Mouse (Mus musculus): ENCODE measurements around the gene Tmem50b.
"Not testable (repeated sequence)": the region's sequence is repeated elsewhere in the genome, so short reads cannot be mapped to it uniquely, and the experiment has no call there.

Tmem50b gene

GRCm38 (mm10) chr16:91538513-91538912 is 59.1 kb downstream of the Tmem50b start:
- DNase-seq (ENCODE audit: low spot score): no peak

DNA sequence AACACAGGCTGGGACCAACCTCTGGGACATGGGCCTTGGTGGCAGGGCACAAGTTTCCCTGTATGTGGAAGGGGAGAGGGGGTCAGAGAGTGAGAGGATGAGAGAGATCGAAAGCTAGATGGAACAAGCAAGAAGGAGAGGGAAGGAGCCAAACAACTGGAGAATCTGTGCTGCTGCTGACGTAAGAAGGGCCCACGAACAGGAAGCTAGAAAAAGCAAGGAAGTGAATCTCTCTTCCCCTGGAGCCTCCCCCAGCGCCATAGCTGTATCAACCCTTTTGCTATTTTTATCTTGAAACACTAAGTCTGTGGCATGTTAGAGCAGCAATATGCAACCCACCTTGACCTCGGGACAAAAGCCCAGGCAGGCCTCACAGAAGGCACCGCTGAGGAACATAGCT is 59.5 kb downstream of the Tmem50b start:
- DNase-seq (ENCODE audit: low spot score): no peak

DNA sequence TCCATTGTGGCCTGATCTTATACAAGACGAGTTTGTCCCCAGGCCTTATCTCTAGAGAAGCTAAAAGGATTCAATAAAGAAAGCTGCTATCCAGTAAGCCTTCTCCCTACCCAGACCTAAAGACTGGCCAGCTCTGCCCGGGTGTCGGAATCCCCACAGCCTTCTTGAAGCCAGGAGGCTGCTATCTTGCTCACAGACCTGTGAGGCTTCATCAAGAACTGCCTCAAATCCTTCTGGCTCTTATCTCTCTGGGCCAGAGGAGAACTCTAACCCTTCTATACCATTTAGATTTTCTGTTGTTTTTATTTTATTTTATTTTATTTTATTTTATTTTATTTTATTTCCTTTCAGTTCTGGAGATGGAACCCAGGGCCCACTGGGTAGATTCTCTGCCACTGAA is 60.5 kb downstream of the Tmem50b start:
- no peak for DNase-seq (ENCODE audit: low spot score)

DNA sequence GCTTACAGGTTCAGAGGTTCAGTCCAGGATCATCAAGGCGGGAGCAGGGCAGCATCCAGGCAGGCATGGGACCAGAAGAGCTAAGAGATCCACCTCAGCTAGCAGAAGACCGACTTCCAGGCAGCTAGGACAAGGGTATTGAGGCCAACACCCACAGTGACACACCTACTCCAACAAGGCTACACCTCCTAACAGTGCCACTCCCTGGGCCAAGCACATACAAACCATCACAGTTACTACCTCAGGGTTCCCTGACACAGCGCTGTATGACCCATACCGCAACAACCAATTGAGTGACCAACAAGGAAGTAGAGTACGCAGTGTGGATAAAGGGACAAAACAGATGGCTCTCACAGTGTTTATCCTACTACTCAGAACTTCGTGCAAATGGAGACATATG is 61.2 kb downstream of the Tmem50b start:
- no peak for DNase-seq (ENCODE audit: low spot score)

GRCm38 (mm10) chr16:91534888-91535287 is 62.7 kb downstream of the Tmem50b start:
- no peak for DNase-seq (ENCODE audit: low spot score)

DNA sequence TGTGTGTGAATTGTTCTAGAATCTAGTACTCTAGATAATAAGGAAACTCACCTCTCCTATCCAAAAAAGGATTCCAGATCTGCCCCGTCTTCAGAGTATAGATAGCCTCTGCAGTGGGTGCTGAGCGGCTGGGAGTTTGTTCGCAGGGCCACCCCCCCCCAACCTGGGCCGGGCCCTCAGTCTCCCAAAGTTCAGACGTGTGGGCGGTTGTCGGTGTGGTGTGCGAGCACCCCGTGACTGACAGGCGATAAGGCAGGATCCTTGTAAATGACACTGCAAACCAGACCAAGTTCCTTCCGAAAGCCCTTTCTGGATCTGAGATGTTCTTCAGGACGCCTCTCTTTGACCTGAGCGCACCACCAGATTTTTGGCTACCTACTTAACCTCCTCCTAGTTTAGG is 63.1 kb downstream of the Tmem50b start:
- peak; percentile 94 for DNase-seq (ENCODE audit: low spot score)

DNA sequence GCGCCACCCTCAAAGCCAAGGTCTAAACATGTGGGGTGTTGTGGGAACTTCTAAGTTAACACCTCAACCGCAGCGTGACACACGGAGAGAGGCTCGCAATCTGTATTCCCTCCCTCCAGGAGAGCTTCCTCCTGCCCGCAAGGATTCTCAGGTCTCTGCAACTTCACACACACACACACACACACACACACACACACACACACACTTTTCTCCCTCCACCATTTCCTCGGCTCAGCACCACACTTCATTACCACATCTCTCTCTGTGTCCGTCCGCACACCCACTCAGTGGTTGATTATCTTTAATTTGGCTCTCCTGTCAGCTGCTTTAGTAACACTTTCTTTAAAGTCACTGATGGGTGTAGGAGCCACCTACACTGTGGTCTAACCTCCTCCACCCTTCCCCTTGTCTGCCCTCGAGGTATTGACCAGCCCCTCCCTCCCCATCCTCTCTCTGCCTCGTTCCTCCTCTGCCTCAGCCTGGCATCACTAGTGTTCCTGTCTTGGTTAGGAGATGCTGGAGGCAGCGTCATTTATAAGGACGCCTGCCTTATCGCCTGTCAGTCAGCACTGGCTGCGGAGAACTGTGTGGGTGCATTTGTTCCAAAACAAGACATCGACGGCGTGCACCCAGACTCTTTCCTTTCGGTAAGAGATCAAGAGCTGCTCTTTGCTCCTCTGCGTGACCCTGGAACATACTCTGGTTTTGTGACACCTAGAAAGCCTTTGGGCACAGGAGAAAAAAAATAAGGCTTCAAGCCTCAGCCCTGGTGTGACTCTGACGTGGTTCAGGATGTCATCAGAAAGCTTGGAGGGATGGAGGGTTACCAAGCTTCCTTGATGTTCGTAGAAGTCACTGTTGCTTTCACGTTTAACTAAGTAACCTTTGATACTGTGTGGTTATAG is 64.3 kb downstream of the Tmem50b start:
- DNase-seq (ENCODE audit: low spot score): no peak

- no peak for DNase-seq (ENCODE audit: low spot score)
Measured at GRCm38 (mm10) chr16:91532429-91532828, 65.2 kb downstream of the Tmem50b start.

- DNase-seq (ENCODE audit: low spot score): no peak
Measured at GRCm38 (mm10) chr16:91531856-91532255, 65.7 kb downstream of the Tmem50b start.

GRCm38 (mm10) chr16:91530830-91531229 is 66.8 kb downstream of the Tmem50b start:
- not testable (repeated sequence) for DNase-seq (ENCODE audit: low spot score)

- no peak for DNase-seq (ENCODE audit: low spot score)
Measured at GRCm38 (mm10) chr16:91528578-91528977, 69.0 kb downstream of the Tmem50b start.

DNA sequence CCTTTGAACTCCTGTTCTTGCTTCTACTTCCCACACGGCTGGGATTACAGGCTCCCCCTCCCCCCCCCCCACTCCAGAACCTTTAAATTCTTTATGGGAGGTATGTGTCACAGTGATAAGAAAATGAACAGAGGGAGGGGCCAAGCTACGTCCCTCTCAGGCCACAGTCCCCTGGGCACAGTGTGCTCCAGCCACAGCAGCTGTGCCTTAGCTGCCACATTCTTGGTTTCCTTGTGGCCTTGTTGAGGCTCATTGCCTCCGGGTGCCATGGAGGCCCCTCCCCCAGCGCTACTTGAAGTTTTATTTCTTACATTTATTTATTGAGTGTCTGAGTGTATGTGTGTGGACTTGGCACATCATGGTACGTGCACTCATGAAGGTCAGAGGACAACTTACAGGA is 70.1 kb downstream of the Tmem50b start:
- DNase-seq (ENCODE audit: low spot score): no peak

DNA sequence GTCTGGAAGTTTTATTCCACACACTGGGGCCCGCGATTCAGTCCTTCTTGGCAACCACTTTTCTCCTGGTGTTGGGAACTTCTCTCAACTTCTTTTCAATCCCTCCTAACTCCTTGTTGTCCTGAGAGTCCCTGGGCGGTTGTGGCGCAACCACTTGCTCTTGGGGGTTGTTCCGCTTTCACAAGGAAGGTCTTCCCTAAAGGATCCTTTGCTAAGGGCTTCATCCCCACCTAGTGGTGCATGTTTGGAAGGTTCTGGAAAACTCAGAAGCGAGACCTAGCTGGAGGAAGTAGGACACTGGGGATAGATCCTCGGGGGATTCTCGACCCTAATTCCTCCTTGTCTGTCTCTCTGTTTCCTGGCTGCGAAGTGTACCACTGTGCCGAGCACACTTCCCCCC is 70.5 kb downstream of the Tmem50b start:
- no peak for DNase-seq (ENCODE audit: low spot score)

DNA sequence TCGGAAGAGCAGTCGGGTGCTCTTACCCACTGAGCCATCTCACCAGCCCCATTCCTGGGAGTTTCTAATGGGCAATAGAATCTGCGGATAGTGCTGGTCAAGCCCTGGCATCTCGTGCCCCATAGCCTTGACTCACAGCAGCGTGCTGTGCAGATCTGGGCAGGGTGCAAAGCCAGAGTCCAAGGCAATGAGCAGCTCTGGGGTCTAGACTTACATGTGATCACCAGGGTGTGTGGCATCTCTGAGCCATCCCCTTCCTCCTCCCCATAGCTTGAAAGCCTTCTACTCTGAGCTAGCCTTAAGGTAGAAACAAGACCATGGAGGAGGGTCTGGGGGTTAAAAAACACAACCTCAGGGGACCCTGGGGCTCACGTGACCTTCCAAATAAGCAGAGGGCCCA is 71.3 kb downstream of the Tmem50b start:
- DNase-seq (ENCODE audit: low spot score): no peak
